Mouse (Mus musculus) bone marrow macrophage, adult 2 months (primary cell): Measurements from ENCODE around the gene Tube1.

ENCODE experiments used
- CTCF ChIP-seq: IDR thresholded peaks from 2 replicates; pipeline ENCODE4 v1.5.1; 2012; ENCODE audit warnings: low read depth, mild to moderate bottlenecking, low read length, moderate library complexity
- POLR2A ChIP-seq: IDR thresholded peaks from 2 replicates; pipeline ENCODE4 v1.6.1; 2012; ENCODE audit warnings: mild to moderate bottlenecking, low read depth, low read length, borderline replicate concordance

GRCm38 (mm10) chr10:39161406-39161805, 27.6 kb downstream of the Tube1 start:
- TF ChIP-seq POLR2A, result no peak
- TF ChIP-seq CTCF, result no peak
